Mouse (Mus musculus) lung, postnatal 14 days (tissue): ENCODE data around the gene Cyfip1.

ENCODE experiments used
- DNase-seq: peaks from one replicate; pipeline ENCODE4 v3.0.0; 2021

Cyfip1 gene

GRCm38 (mm10) chr7:55957916-55958315 is 116.4 kb downstream of the Cyfip1 start:
- no peak for DNase-seq

- no peak for DNase-seq
These were observed 118.3 kb downstream of the Cyfip1 start for GRCm38 (mm10) chr7:55959801-55960200.

GRCm38 (mm10) chr7:55960506-55960905 is 119.0 kb downstream of the Cyfip1 start:
- DNase-seq = no peak

DNA sequence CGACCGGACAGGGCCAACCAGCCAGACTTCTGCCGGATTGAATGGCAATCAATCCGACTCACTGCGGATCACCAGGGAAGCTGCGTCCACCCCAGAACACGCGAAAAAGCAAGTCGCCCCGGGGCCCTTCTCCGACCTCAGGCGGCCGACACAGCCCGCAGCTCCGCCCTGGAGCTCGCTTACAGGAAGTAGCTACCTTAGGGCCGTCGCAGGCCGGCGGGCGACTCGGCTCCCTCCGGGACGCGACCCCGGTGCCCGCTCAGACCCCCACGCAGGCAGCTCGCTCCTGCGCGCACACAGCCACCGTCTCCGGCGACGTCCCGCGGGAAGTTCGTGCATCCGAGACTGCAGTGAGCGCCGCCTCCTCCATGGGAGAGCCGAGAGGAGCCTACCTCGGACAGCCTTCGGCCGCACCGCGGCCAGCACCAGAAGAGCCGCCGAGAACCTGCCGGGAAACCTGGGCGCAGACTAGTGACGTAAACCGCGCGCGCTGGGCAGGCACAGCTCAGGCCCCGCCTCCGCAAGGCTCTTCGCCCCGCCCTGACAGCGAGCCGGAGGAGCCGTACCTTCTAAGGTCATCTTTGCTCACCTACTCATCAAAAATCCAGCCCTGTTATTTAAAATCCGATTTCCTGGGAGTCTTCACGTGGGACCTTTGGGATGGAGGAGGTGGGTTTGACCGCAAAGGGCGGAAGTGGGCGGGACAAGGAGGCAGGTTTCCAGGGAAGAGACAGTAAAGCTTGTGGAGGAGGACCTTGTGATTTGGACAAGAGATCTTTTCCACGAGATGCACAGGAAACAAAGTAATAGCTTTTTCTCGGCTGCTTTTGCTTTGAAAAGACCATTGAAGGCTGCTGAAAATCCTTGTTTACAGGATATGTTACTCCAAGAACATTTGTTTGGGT is 120.7 kb downstream of the Cyfip1 start, which contains the start of gene Nipa2:
Gene Nipa2 (minus strand): TSS at position 473 of the 905 bp plus-strand sequence.
- peak; percentile 95 for DNase-seq

- no peak for DNase-seq
These were observed 125.4 kb downstream of the Cyfip1 start for GRCm38 (mm10) chr7:55966866-55967460.

- peak; percentile 13 for DNase-seq
These were observed 126.8 kb downstream of the Cyfip1 start for GRCm38 (mm10) chr7:55968258-55968901.

DNA sequence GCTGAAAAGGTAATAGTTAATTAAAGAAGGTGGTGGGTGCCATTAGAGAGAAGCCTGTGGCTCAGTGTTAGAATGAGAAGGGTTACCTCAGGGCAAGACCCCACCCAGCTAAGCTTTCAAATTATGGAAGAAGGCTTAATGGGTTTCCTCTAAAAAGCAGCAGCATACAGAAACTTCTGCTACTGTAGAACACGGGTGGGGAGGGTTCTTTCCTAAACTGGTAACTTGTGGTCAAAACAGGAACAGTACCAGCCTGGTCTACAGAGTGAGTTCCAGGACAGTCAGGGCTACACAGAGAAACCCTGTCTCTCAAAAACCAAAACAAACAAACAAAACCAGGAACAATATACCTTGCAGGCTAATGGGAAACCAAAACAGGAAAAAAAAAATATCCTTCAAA is 127.9 kb downstream of the Cyfip1 start:
- DNase-seq = no peak

DNA sequence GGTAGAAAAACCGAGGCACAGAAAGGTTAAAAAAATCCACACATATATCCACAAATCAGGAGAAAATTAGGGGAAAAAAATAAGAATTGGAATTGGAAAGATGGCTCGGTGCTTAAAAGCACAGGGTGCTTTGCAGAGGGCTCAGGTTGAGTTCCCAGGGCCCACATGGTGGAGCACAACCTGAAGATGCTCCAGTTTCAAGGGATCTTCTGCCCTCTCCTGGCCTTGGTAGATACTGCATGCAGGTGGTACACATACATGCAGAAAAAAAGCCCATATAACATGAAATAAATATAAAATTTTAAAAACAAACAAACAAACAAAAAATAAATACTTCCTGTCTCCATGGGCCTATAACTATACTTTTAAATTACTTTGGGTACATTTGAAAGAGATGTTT is 132.9 kb downstream of the Cyfip1 start:
- no peak for DNase-seq

- no peak for DNase-seq
These were observed 140.0 kb downstream of the Cyfip1 start for GRCm38 (mm10) chr7:55981511-55981910.
